Mouse (Mus musculus) G1E-ER4 (cell line): Measurements from ENCODE around the gene C2cd5. TPM values are rescaled to one million over a fixed set of nuclear protein-coding genes. Genes with fewer than 3 reads are reported as not detected.

Experiments
- GATA1 ChIP-seq: IDR thresholded peaks from one replicate; pipeline ENCODE4 v1.8.0; 2012; ENCODE audit warnings: low read length, inconsistent platforms
- polyA plus RNA-seq: library from polyadenylated mRNA; stranded (reverse); fragments of >175 nt; gene quantifications from 2 replicates; pipeline ENCODE4 v1.2.3, GENCODE M21; 2012

The C2cd5 gene
- polyA plus RNA-seq, 1 experiment, result 19.0 TPM

DNA sequence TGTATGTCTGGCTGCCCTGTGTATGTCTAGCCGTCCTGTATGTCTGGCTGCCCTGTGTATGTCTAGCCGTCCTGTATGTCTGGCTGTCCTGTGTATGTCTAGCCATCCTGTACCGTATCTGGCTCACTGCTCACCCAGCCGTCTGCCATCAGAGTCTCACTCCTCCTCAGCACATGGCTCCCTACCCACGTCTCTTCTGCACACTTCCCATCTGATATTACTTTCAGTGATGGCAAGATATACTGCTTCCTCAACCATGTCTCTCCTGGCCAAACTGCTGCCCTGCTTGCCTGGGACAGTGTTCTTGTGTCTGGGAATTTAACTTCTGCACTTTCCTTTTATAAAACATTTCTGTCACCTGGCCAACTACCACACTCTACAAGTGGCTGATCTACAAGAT lies 42.3 kb downstream of the C2cd5 start:
- TF ChIP-seq GATA1, result no peak

DNA sequence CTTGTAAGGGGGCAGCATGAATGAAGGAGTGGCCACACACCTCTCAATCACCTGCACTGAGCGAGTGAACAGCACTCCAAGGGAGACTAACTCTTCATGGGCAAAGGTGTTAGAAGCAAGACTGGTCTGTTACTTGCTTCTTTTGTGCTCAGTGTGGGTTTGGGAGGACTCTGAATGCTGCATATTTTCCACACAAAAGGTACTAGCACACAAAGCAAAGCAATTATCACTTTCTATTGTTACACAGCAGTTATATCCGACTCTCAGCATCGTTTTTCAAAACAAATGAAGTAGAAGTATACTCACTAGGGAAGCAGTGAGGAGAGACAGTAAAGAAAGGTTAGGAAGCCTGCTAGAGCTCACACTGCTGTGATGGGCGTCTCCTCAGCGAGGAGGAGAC lies 48.4 kb downstream of the C2cd5 start:
- TF ChIP-seq GATA1, result no peak

DNA sequence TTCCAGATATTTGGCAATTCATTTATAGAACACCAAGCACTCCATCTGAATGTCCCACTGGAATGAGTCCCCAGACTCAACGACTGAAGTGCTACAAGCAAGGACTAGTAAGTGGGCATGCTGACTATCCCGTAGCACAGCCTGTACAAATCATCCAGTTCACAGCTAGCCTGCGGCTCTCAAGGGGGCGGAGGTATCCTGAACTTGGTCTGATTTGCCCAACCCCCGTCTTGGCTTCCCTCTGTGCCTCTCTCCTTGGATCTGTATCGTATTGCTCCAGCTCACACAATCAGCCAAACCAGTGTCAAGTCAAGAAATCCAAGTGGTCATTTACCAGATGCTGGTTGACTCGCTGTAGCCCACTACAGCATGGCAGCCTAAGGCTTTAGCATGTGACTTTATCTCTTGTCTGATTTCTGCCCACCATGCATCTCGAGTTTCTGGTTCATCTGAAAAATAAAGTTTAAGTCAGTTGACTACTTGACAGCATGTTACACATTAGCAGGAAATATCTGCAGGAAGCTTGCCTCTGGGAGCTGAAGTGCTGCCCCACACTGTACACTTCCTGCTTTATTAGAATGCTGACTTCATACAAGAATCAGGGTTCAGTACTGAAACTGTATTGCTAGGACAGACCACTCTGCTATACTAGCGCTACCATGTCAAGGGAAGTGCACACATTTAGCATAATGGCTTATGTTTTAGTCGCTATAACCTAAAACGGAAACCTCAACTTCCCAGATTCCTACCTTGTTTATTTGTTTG lies 50.0 kb downstream of the C2cd5 start:
- no peak for TF ChIP-seq GATA1

DNA sequence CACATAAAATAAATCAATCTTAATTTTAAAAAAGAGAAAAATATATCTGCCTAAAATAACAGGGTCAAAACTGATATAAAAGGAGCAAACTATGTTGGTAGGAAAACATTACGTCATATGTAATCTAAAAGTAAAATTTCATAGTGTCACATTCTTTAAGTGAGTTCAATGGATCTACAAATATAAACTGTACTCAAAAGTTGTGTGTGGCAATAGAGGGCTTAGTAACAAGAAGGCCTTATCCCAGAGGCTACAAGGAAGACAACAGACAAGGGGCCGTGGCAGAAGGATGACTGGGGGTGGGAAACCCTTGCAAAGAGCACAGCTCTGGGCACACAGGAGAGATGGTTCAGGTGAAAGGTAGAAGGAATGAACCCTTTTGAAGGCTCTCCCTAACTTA lies 50.8 kb downstream of the C2cd5 start:
- TF ChIP-seq GATA1, result no peak

DNA sequence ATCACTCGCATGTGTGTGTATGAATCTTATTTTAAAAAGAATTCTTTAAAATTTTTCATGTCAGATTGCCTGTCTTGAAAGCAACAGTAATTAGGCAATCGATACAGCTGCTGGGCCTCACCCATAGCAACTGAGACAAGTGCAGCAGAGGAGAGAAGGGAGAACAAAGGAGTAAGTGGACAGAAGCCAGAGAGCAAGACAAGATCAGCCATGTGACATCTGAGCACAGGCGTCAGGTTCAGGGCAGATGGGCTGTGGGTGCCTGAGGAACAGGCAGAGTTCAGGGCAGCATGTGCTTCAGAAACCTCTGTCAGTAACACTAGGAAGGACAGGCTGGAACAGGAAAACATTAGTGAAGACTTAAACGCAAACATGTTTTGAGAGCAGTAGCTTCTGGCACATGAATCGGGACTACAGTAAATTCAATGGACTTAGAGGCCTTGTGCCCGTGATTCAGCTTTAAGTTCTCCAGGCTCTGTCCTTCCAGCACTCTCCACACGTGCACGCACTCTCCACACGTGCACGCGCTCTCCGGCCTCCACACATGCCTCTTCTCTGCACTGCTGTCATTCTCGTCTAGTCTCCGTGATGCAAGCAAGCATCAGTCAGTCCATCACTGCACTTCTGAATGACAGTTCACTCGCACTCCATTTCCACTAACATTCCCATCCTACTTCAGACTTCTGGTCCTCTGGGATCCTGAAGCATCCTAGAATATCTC lies 52.2 kb downstream of the C2cd5 start:
- TF ChIP-seq GATA1, result no peak

DNA sequence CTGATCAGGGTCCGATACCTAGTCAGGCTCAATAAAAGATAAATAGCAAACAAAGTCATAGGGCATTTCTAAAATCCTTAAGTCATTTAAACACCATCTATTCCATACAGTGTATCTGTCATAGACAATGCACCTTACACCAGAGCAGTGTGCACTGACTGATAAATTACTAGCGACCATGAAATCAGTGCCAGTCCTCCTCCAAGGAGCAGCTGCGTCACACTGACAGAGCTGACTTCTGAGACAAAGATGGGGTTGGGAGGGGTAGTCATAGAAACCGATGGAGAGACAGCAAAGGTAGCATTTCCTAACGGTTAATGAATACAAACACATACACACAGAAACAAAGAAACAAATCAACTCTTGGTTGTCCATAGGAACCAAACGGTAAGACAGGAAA lies 58.4 kb downstream of the C2cd5 start:
- no peak for TF ChIP-seq GATA1

DNA sequence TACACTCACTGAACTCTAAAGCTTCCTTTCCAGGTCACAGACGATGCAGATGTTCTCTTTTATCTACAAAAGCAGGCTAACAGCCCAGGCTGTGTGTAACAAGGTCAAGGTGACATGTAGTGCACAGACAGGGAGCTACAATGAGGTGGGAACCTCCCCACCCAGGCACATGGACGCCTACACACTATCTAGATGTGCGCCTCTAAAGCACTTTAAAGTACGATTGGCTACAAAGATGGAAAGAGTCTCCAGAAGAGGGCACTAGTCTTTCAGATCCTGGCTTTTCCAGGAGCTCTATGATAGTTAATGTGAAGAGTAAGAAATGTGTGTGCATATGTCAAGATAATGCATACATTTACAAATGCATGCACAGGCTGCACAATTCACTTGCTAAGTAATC lies 64.7 kb downstream of the C2cd5 start:
- no peak for TF ChIP-seq GATA1

DNA sequence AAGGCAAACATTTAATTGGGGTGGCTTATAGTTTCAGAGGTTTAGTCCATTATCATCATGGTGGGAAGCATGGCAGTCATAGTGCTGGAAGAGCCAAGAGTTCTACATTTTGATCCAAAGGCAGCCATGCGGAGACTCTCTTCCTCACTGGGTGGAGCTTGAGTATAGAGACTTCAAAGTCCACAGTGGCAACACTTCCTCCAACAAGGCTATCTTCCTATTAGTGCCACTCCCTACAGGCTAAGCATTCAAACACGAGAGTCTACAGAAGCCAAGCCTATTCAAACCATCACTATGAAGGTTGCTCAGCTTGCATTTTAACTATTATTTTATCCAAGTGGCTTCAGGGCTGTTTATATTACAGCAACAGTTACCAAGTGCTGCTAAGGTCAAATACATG lies 65.4 kb downstream of the C2cd5 start:
- TF ChIP-seq GATA1, result no peak

DNA sequence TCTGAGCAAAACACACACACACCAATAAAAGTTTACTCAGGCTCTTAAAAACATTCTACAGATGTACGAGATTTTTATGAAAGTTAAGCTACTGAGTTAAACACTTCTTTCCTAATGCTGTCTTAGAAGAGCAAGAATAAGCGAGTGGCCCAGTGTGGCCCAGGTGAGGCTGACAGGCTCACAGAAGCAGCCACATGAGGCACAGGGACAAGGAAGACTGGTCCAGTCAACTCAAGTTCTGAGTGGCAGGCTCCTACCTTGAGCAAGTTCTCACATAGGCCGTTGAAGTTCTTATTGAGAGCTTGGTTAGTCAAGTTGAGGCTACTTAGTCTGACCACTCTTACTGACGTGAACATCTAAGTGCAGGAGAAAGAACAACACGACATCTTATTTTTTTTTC lies 69.4 kb downstream of the C2cd5 start:
- no peak for TF ChIP-seq GATA1

DNA sequence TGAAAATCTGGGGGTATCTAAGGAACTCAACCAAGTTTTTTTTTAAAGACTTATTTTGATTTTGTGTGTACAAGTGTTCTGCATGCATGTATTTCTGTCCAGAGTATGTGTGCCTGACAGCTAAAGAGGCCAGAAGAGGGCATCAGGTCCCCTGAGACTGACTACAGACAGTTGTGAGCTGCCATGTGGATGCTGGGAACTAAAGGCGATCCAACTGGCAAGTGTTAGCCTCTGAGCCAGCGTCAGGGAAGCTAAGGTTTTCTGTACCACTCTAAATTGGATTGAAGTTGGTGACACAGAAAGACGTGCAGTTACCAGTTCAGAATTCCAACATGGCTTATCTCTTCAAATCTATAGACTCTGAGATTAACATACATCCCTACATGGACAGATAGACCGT lies 72.0 kb downstream of the C2cd5 start:
- TF ChIP-seq GATA1, result no peak

DNA sequence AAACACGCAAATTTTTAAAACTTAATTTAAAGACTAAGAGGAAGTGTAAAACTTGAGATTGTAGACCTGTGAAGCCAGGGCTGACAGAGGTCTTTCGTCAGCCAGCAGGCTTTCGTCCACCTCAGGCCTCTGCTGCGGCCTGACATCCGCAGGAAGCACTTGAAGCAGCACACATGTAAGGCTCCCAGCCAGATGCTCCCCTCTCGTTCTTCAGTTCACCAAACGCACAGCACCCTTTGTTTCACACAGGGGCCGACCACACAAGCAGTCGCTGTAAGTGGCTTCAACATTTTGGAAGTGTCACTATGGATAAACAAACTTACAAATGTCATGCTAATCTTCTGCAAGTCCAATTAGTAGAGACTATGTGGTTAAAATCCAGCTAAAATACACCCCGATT lies 72.5 kb downstream of the C2cd5 start:
- no peak for TF ChIP-seq GATA1

DNA sequence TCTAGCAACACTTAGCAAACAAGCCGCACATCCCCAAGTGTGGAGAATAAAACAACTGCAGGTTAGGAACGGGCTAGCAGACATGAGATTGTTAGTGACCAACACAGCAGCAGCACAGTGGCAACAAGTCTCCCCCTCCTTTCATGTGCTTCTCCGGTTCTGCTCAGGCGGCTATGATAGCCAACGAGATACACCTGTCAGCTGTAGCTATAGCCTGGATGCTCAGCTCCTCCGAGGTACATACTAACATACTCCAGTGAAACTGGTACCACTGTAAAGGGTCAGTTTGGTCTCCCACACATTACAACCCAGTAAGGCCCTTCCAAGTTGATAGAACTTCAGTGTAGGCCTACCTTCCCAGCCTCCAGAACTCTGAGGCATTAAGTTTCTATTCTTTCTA lies 76.2 kb downstream of the C2cd5 start:
- TF ChIP-seq GATA1, result no peak

DNA sequence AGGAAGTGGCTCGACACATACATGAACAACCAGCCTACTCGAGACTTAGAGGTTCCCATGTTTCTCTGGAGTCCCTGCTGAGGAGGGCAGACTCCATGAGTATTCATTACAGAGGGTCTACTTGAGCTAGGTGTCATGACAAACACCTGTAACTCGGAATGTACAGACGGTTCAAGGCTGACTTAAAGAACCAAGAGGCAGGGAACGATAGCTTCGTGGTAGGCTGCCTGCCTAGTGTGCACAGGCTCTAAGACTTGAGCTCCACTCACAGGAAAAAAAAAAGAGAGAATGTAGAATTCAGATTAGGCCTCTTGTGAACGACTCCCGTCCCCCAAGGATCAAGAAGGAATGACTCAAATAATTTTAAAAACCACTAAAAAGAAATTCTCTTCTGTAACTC lies 78.2 kb downstream of the C2cd5 start:
- no peak for TF ChIP-seq GATA1

DNA sequence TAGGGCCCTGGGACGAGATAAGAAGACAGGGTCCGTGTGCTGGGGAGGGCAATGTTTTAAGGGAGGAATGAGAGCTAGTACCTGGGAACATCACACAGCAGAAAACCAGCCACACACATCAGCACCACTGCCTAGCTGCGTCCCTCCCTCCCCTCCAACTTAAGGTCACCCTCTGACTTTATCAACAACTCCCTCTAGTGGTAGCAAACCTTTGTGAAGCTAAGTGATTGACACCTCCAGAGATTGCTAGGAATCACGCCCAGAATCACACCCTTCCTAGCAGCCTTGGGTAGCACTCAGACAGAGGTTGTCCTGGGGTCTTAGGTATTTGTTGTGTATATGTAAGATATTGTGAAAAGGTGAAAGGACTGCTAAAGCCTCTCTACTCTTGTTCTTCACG lies 79.3 kb downstream of the C2cd5 start:
- no peak for TF ChIP-seq GATA1

DNA sequence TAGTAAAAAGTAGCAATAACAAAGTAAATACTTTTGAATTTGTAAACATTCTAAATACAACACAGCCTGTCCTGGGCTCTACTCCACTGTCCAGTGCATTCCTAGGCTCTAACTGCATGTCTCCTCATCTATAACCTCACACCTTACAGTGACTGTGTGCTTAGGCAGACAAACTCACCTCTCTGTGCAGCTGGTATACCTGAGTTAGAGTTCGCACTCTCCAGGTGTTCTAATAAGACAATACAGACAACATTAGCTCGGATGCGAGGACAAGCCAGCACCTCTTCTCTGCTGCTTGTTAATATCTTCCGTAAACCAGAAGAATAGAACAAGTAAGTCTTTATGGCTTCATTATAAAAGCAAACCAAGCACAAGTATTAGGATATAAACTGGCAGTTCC lies 79.8 kb downstream of the C2cd5 start:
- no peak for TF ChIP-seq GATA1

DNA sequence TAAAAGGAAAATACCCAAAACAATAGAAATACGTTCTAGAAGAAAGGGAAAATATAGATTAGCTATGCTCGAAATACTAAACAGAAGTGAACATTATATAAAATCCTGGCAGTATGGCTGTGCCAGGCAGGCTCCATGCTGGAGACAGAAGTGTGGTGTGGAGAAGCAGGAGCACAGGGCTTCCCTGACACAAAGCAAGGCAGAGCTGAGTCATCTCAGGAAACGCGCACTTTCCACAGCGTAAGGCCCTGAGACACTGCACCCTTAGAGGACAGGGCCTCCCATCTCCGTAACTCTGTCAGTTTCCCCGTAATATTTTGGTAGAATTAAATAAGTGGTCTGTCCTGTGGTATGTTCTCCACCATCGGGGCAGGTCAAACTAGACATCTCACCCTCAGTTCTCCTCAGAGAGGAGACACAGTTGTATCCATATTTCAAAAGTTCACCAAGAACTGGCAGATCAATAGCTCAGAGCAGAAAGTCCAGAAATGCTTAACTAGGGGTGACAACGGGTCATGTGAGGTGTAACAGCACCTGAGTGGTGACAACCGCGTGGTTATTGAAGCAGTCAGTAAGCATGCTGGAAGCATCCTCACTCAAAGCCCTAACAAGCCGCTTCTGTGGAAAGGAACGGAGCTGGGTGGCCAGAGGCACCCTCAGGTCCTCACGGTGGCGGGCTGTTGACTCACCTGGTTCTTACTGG lies 87.3 kb downstream of the C2cd5 start:
- TF ChIP-seq GATA1, result no peak

DNA sequence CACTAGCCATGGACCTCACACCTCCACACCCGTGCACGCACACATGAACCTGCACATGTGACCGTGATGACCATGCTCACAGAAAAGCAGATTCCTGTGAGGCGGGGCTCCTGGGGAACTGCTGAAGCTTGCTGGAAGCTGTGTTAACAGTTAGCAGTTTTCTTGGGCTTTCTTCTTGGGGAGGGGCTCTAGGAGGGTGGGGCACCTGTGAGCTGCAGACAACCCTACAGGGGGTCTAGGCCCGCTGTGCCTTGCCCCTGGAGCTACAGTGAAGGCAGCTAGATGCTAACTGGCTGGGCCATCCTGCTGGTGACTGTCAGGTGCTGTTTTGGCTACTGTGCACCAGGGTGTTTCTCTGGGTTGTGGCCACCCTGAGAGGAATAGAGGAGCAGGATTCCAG lies 91.1 kb downstream of the C2cd5 start:
- TF ChIP-seq GATA1, result no peak

DNA sequence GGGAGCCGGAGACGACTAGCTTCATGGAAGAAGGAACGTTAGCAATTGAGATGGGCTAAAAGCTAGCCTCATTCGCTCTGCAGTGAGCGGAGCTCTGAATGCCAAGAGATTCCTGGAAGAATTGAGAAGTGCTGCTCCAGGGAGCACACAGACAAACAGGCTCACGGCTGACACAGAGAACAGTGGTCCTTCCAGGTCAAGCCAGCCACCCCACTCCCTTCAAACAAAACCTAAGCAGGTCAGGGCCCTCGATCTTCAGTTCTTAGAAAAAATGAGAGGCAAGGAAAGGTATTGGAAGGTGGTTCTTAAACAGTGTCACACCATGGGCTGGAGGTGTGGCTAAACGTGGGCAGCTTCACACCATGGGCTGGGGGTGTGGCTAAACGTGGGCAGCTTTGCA lies 95.1 kb downstream of the C2cd5 start:
- no peak for TF ChIP-seq GATA1
